Mouse (Mus musculus) testis, adult 2 months (tissue): ENCODE results near the gene Chmp2a. TPM values are rescaled to one million over a fixed set of nuclear protein-coding genes. Genes with fewer than 3 reads are reported as not detected.
A peak's percentile ranks its signal among the peaks of the same experiment; 100 is the strongest.

ENCODE experiments used
- H3K27ac ChIP-seq: fragments of 200-500 bp; 2 replicates; pipeline ENCODE4 v1.5.1; 2012; ENCODE audit warnings: low read depth, low read length; ENCODE audit not compliant: control insufficient read depth, insufficient read depth
- H3K27me3 ChIP-seq: fragments of 200-500 bp; 2 replicates; pipeline ENCODE4 v1.6.1; 2012; ENCODE audit warnings: mild to moderate bottlenecking, low read length, moderate library complexity; ENCODE audit not compliant: control insufficient read depth, insufficient read depth
- H3K36me3 ChIP-seq: fragments of 200-500 bp; 2 replicates; pipeline ENCODE4 v1.6.1; 2012; ENCODE audit warnings: mild to moderate bottlenecking, low read length; ENCODE audit not compliant: control insufficient read depth, insufficient read depth
- H3K4me1 ChIP-seq: fragments of 200-500 bp; 2 replicates; pipeline ENCODE4 v1.6.1; 2012; ENCODE audit warnings: low read length; ENCODE audit not compliant: control insufficient read depth, insufficient read depth
- H3K4me3 ChIP-seq: fragments of 200-500 bp; 2 replicates; pipeline ENCODE4 v1.5.1; 2012; ENCODE audit warnings: low read depth, mild to moderate bottlenecking, low read length, moderate library complexity, mixed read lengths; ENCODE audit not compliant: control insufficient read depth
- CTCF ChIP-seq: fragments of 200-500 bp; IDR thresholded peaks from 2 replicates; pipeline ENCODE4 v1.5.1; 2012; ENCODE audit warnings: low read depth, mild to moderate bottlenecking, inconsistent platforms, low read length, moderate library complexity; ENCODE audit not compliant: control insufficient read depth, insufficient read depth, insufficient replicate concordance
- POLR2A ChIP-seq: fragments of 200-500 bp; IDR thresholded peaks from 2 replicates; pipeline ENCODE4 v1.6.1; 2012; ENCODE audit warnings: low read depth, mild to moderate bottlenecking, inconsistent platforms, low read length, moderate library complexity; ENCODE audit not compliant: control insufficient read depth
- polyA plus RNA-seq: library from polyadenylated mRNA; depleted of rRNA; stranded (reverse); fragments of >200 nt; gene quantifications from 2 replicates; pipeline ENCODE4 v1.2.3, GENCODE M21; 2012

Gene Chmp2a
- polyA plus RNA-seq, 1 experiment: 107 TPM

- Histone ChIP-seq H3K27ac (peak overlapping the region; percentile 100), H3K4me1 (peaks cover 5% of the 10 kb centered on the region), H3K36me3 (peaks cover 8% of the 10 kb centered on the region), H3K4me3 (peak overlapping the region; percentile 97), H3K27me3 (no peaks in the 10 kb centered on the region)
- TF ChIP-seq POLR2A: peak; percentile 93
- no peak for TF ChIP-seq CTCF
Measured at GRCm38 (mm10) chr7:13023928-13024731, 10.5 kb downstream of the Chmp2a start.

GRCm38 (mm10) chr7:13022773-13023535 is 11.7 kb downstream of the Chmp2a start:
- no peak for TF ChIP-seq CTCF
- peak; percentile 59; the same call in 1 of the 2 replicates for TF ChIP-seq POLR2A
- peak overlapping the region; percentile 75 for H3K4me3 ChIP-seq

GRCm38 (mm10) chr7:13015217-13015616 is 19.4 kb downstream of the Chmp2a start:
- no peak for TF ChIP-seq POLR2A
- TF ChIP-seq CTCF: no peak
- Histone ChIP-seq H3K4me3 (no peak overlapping the region), H3K27me3 (no peaks in the 10 kb centered on the region), H3K27ac (no peak overlapping the region), H3K4me1 (peaks cover 4% of the 10 kb centered on the region), H3K36me3 (no peaks in the 10 kb centered on the region)

More at GRCm38 (mm10) chr7:13022773-13023535, 11.7 kb downstream of the Chmp2a start:
- Histone ChIP-seq H3K27me3 (no peaks in the 10 kb centered on the region), H3K36me3 (peaks cover 2% of the 10 kb centered on the region), H3K4me1 (peaks cover 5% of the 10 kb centered on the region), H3K27ac (peak overlapping the region; percentile 87)

- Histone ChIP-seq H3K4me3 (no peak overlapping the region), H3K27ac (no peak overlapping the region)
- no peak for TF ChIP-seq POLR2A
- no peak for TF ChIP-seq CTCF
Measured at GRCm38 (mm10) chr7:13014275-13014839, 20.2 kb downstream of the Chmp2a start.

GRCm38 (mm10) chr7:13013671-13014070 is 20.9 kb downstream of the Chmp2a start:
- Histone ChIP-seq H3K27ac (no peak overlapping the region), H3K36me3 (no peaks in the 10 kb centered on the region), H3K4me3 (no peak overlapping the region), H3K27me3 (no peaks in the 10 kb centered on the region), H3K4me1 (peaks cover 5% of the 10 kb centered on the region)
- TF ChIP-seq POLR2A: no peak
- no peak for TF ChIP-seq CTCF

More at GRCm38 (mm10) chr7:13014275-13014839, 20.2 kb downstream of the Chmp2a start:
- no peaks in the 10 kb centered on the region for H3K36me3 ChIP-seq
- no peaks in the 10 kb centered on the region for H3K27me3 ChIP-seq
- H3K4me1 ChIP-seq: peaks cover 5% of the 10 kb centered on the region

GRCm38 (mm10) chr7:13010005-13010908 is 24.4 kb downstream of the Chmp2a start, which contains the start of gene Zbtb45:
TSS of gene Zbtb45 (minus strand) at chr7:13010034.
- H3K4me1 ChIP-seq: peaks cover 11% of the 10 kb centered on the region
- no peak for TF ChIP-seq CTCF
- no peak for TF ChIP-seq POLR2A
- no peaks in the 10 kb centered on the region for H3K27me3 ChIP-seq
- peak within 1 kb of the TSS; percentile 76 for H3K27ac ChIP-seq
- H3K4me3 ChIP-seq: peak within 1 kb of the TSS; percentile 93
- H3K36me3 ChIP-seq: no peaks in the 10 kb centered on the region
